Mouse (Mus musculus): ENCODE measurements at regions not wholly inside any gene's neighbourhood (a gene's known extent, or its start where the extent isn't known, plus 50 kb on each side); places are given as distances from the start of the nearest gene placed in this dataset.

DNA sequence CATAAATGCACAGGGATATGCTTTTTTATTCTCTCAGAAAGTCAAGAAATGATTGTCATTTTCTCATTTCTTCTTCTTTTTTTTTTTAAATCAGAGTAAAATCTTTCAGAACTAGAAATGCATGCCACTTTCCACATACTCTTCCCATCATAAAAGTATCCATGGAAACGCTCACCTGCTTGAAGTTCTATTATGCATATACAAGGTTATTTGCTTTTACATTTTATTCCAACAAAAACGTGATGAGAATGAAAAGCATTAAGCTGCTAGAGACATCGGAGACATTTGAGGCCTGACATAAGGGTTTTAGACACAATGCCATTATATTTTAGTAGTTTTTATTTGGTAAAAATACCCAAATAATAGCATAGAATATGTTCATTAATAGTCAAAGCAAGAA lies 214.5 kb upstream of the B430305J03Rik start:
- TF ChIP-seq CTCF (IDR thresholded peaks at IDR 0.05; ENCODE audit: low read depth) = no peak
- WGBS = 68% methylated on average over 3 of the region's 3 CpGs
- no peak overlapping the region for H3K27ac ChIP-seq (ENCODE audit: low read depth, low read length)
- DNase-seq (no peak), ATAC-seq (peak; percentile 51; the same call in 1 of the 2 replicates)
- H3K27me3 ChIP-seq (ENCODE audit: insufficient read depth, low read length) = no peaks in the 10 kb centered on the region
- no peak overlapping the region for H3K4me3 ChIP-seq (ENCODE audit: low read depth, low read length)
- H3K9ac ChIP-seq = no peak overlapping the region
- no peaks in the 10 kb centered on the region for H3K4me1 ChIP-seq (ENCODE audit: insufficient read depth)
- no peaks in the 10 kb centered on the region for H3K36me3 ChIP-seq (ENCODE audit: insufficient read depth)
- no peak overlapping the region for H3K4me2 ChIP-seq (ENCODE audit: low read depth)
- no peaks in the 10 kb centered on the region for H3K9me3 ChIP-seq (ENCODE audit: low read length)

DNA sequence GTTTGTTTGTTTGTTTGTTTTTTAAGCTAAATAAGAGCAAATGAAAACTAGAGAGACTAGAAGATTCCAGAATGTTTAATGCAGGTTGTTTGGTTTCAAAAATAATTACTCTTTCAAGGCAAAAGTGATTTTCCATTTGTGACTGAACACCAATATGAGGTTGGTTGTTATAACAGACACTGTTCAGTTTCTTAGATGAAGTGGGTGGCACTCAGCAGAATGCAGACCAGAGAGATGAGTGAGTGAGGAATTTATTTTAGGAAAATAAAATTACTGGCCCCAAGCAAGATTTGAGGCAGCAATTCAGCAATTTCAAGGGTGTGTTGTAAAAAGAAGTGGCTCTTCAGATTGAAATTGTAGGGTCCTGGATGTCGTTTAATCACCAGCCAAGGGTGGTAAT lies 171.4 kb upstream of the B430305J03Rik start:
- Histone ChIP-seq H3K27ac (ENCODE audit: low read depth, low read length) (no peak overlapping the region), H3K9ac (no peak overlapping the region), H3K4me2 (ENCODE audit: low read depth) (no peak overlapping the region), H3K36me3 (ENCODE audit: insufficient read depth) (no peaks in the 10 kb centered on the region), H3K4me1 (ENCODE audit: insufficient read depth) (no peaks in the 10 kb centered on the region), H3K27me3 (ENCODE audit: insufficient read depth, low read length) (no peaks in the 10 kb centered on the region), H3K4me3 (ENCODE audit: low read depth, low read length) (no peak overlapping the region), H3K9me3 (ENCODE audit: low read length) (no peaks in the 10 kb centered on the region)
- no peak for TF ChIP-seq CTCF (IDR thresholded peaks at IDR 0.05; ENCODE audit: low read depth)
- ATAC-seq (no peak), DNase-seq (no peak)
- WGBS = 67% methylated on average over 1 of the region's 1 CpGs

DNA sequence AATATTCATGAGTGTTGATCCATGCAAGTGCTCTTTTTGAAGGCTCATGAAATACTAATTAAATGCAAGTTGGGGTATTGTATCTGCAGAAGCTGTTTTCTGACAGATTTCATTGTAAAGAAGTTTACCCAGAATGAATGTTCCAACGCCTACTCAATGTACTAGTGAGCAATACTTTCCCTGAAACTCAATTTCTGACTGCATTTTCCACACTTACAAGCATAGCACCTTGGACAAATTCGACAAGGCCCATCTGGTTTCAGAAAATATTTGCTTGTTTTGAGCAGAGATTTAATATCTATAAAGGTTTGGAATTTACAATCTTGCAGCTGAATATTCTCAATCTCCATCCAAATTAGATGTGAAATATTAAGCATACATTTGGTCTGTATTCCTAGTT lies 170.0 kb upstream of the B430305J03Rik start:
- no peaks in the 10 kb centered on the region for H3K36me3 ChIP-seq (ENCODE audit: insufficient read depth)
- DNase-seq (no peak), ATAC-seq (no peak)
- WGBS = 27% methylated on average over 2 of the region's 2 CpGs
- TF ChIP-seq CTCF (IDR thresholded peaks at IDR 0.05; ENCODE audit: low read depth) = no peak
- H3K9ac ChIP-seq = no peak overlapping the region
- no peaks in the 10 kb centered on the region for H3K27me3 ChIP-seq (ENCODE audit: insufficient read depth, low read length)
- H3K9me3 ChIP-seq (ENCODE audit: low read length) = no peaks in the 10 kb centered on the region
- no peaks in the 10 kb centered on the region for H3K4me1 ChIP-seq (ENCODE audit: insufficient read depth)
- H3K27ac ChIP-seq (ENCODE audit: low read depth, low read length) = no peak overlapping the region
- H3K4me3 ChIP-seq (ENCODE audit: low read depth, low read length) = no peak overlapping the region
- H3K4me2 ChIP-seq (ENCODE audit: low read depth) = no peak overlapping the region

DNA sequence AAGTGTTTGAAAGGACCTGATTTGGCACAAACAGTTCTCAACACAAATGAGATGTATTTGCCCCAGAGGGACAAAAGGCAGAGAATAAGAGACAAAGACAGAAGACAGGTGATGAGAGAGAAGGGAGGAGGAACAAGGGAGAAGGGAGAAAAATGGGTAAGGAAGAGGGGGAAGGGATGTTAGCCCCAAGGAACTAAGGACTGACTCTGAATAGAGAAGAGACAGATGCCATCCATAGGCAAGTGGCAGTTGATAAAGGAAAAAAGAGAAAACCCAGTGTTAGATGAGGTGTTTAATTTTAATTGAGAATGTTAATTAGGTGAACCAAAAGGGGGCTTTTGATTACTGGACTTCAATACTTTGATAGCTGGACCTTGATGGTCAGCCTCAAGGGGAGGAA lies 137.4 kb upstream of the B430305J03Rik start:
- no peak overlapping the region for H3K9ac ChIP-seq
- no peaks in the 10 kb centered on the region for H3K36me3 ChIP-seq (ENCODE audit: insufficient read depth)
- no peak for TF ChIP-seq CTCF (IDR thresholded peaks at IDR 0.05; ENCODE audit: low read depth)
- H3K27me3 ChIP-seq (ENCODE audit: insufficient read depth, low read length) = no peaks in the 10 kb centered on the region
- no peak overlapping the region for H3K4me2 ChIP-seq (ENCODE audit: low read depth)
- H3K9me3 ChIP-seq (ENCODE audit: low read length) = no peaks in the 10 kb centered on the region
- ATAC-seq (no peak), DNase-seq (no peak)
- no peak overlapping the region for H3K27ac ChIP-seq (ENCODE audit: low read depth, low read length)
- H3K4me3 ChIP-seq (ENCODE audit: low read depth, low read length) = no peak overlapping the region
- H3K4me1 ChIP-seq (ENCODE audit: insufficient read depth) = no peaks in the 10 kb centered on the region

DNA sequence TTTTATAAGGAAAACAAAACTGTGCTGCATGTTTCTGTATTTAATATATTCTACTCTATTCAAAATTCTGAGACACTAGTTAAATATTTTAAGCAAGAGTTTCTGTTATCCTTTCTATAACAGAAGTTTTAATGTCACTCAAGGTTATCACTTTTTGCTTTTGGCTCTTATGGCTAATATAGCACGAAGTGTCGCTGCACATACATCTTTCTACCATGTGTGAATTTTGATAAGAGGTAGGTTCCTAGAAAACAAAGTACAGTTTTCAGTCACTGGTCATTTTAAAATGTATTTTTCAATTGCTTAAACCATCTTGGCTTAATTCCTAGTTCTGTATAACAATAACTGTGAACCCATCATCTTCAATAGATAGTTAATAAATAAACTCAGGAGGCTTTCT lies 129.1 kb upstream of the B430305J03Rik start:
- H3K36me3 ChIP-seq (ENCODE audit: insufficient read depth) = no peaks in the 10 kb centered on the region
- no peak overlapping the region for H3K9ac ChIP-seq
- no peak for TF ChIP-seq CTCF (IDR thresholded peaks at IDR 0.05; ENCODE audit: low read depth)
- DNase-seq (no peak), ATAC-seq (no peak)
- no peaks in the 10 kb centered on the region for H3K9me3 ChIP-seq (ENCODE audit: low read length)
- H3K4me1 ChIP-seq (ENCODE audit: insufficient read depth) = no peaks in the 10 kb centered on the region
- 96% methylated on average over 2 of the region's 2 CpGs for WGBS
- no peak overlapping the region for H3K27ac ChIP-seq (ENCODE audit: low read depth, low read length)
- no peak overlapping the region for H3K4me3 ChIP-seq (ENCODE audit: low read depth, low read length)
- no peaks in the 10 kb centered on the region for H3K27me3 ChIP-seq (ENCODE audit: insufficient read depth, low read length)
- H3K4me2 ChIP-seq (ENCODE audit: low read depth) = no peak overlapping the region

DNA sequence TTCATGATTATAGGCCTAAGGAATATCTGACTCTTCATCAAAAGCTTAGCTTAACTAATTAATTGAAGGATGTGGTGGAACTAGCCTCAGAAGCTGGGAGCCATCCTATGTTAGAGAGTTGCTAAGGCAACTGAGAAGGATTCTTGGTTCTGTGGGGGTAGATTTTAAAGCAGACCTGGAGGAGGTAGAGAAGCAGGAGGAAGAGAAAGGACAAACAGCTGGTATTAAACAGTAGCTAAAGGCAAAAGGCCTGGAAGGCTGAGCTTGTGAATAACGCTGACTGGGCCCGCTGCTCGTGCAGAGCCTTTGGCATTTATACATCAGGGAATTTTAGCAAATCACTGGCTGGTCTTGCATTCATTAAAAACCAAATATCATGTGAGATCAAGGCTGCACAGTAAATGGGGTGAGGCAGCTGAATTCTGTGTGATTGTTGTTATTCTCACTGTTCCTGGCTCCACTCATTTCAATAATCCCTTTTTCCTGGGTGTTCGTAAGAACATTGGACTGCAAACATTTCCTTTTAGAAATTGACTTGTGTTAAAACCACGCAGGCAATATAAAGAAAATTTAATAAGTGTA lies 121.1 kb upstream of the B430305J03Rik start:
- TF ChIP-seq CTCF (IDR thresholded peaks at IDR 0.05; ENCODE audit: low read depth) = no peak
- peaks cover 6% of the 10 kb centered on the region; the same call in 1 of the 2 replicates for H3K4me1 ChIP-seq (ENCODE audit: insufficient read depth)
- H3K9me3 ChIP-seq (ENCODE audit: low read length) = no peaks in the 10 kb centered on the region
- H3K27me3 ChIP-seq (ENCODE audit: insufficient read depth, low read length) = no peaks in the 10 kb centered on the region
- H3K27ac ChIP-seq (ENCODE audit: low read depth, low read length) = 0 out of 2 replicates have a peak overlapping the region, but pooled peaks have one; percentile 35
- no peaks in the 10 kb centered on the region for H3K36me3 ChIP-seq (ENCODE audit: insufficient read depth)
- no peak overlapping the region for H3K9ac ChIP-seq
- H3K4me2 ChIP-seq (ENCODE audit: low read depth) = no peak overlapping the region
- DNase-seq (no peak), ATAC-seq (peak; percentile 48)
- WGBS = 35% methylated on average over 5 of the region's 5 CpGs
- no peak overlapping the region for H3K4me3 ChIP-seq (ENCODE audit: low read depth, low read length)

DNA sequence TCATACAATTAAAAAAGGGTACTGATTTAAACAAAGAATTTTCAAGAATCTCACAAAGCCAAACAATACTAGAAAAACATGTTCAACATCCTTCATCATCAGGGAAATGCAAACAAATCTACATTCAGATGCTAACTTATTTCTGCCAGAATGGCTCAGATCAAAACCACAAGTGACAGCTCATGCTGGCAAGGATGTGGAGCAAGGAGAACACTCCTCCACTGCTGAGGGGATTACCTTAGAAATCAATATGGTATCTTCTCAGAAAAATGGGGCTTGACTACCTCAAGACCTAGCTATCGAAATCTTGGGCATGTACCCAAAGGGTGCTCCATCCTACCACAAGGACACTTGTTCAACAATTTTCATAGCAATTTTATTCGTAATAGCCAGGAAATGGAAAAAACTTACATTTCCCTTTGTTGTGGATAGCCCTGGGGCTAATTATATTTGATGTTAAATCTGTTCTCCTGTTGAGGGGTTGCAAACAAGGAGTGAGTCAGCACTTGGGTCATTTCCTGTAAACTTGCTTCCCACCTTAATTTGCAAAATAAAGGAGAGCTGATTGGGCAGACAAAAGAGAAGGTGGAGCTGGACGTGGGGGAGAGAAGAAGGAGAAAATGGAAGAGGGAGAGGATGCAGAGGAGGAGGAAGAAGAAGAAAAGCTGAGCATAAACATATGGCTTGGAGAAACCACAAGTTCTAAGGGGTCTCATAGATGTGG lies 113.3 kb upstream of the B430305J03Rik start:
- ATAC-seq = no peak
- DNase-seq = no peak
- H3K4me3 ChIP-seq (ENCODE audit: low read depth, low read length) = no peak overlapping the region
- 58% methylated on average over 3 of the region's 3 CpGs for WGBS
- no peak overlapping the region for H3K9ac ChIP-seq
- no peaks in the 10 kb centered on the region for H3K36me3 ChIP-seq (ENCODE audit: insufficient read depth)
- no peaks in the 10 kb centered on the region for H3K27me3 ChIP-seq (ENCODE audit: insufficient read depth, low read length)
- no peak overlapping the region for H3K27ac ChIP-seq (ENCODE audit: low read depth, low read length)
- no peak for TF ChIP-seq CTCF (IDR thresholded peaks at IDR 0.05; ENCODE audit: low read depth)
- H3K4me2 ChIP-seq (ENCODE audit: low read depth) = no peak overlapping the region
- no peaks in the 10 kb centered on the region for H3K4me1 ChIP-seq (ENCODE audit: insufficient read depth)
- H3K9me3 ChIP-seq (ENCODE audit: low read length) = no peaks in the 10 kb centered on the region
